Mouse (Mus musculus) cerebellum, adult (tissue): ENCODE data around the gene Pola2.

Experiments used
- ATAC-seq: cut with Nextera tagmentation; 2 replicates; pipeline ENCODE4 v1.9.2; 2017; ENCODE audit warnings: mild to moderate bottlenecking, moderate library complexity, mixed read lengths; ENCODE audit not compliant: insufficient number of reproducible peaks, low FRiP score, low TSS enrichment

The Pola2 gene

GRCm38 (mm10) chr19:5939715-5940114, 24.3 kb downstream of the Pola2 start:
- ATAC-seq = no peak; the same call in 1 of the 2 replicates

GRCm38 (mm10) chr19:5938516-5938915, 25.5 kb downstream of the Pola2 start:
- no peak for ATAC-seq

- no peak for ATAC-seq
These were observed 26.1 kb downstream of the Pola2 start for GRCm38 (mm10) chr19:5937836-5938406.

GRCm38 (mm10) chr19:5937095-5937835, 26.7 kb downstream of the Pola2 start:
- ATAC-seq = no peak

- no peak for ATAC-seq
These were observed 28.3 kb downstream of the Pola2 start for GRCm38 (mm10) chr19:5935691-5936090.

GRCm38 (mm10) chr19:5935266-5935665, 28.7 kb downstream of the Pola2 start:
- no peak for ATAC-seq

GRCm38 (mm10) chr19:5929634-5930596, 34.1 kb downstream of the Pola2 start:
- ATAC-seq = no peak

- no peak for ATAC-seq
These were observed 35.5 kb downstream of the Pola2 start for GRCm38 (mm10) chr19:5928546-5928945.

- ATAC-seq = no peak
These were observed 35.9 kb downstream of the Pola2 start for GRCm38 (mm10) chr19:5928104-5928503.

GRCm38 (mm10) chr19:5927532-5927931, 36.5 kb downstream of the Pola2 start:
- no peak for ATAC-seq

GRCm38 (mm10) chr19:5927026-5927425, 37.0 kb downstream of the Pola2 start:
- ATAC-seq = no peak

GRCm38 (mm10) chr19:5925311-5925855, 38.6 kb downstream of the Pola2 start:
- no peak for ATAC-seq

- ATAC-seq = peak; percentile 85; the same call in 1 of the 2 replicates
These were observed 39.3 kb downstream of the Pola2 start, which contains the start of gene Cdc42ep2 for GRCm38 (mm10) chr19:5924713-5925093. Cdc42ep2 (minus strand) TSS chr19:5924816.

GRCm38 (mm10) chr19:5923990-5924712, 39.9 kb downstream of the Pola2 start:
- peak; percentile 72; the same call in 1 of the 2 replicates for ATAC-seq

GRCm38 (mm10) chr19:5922963-5923362, 41.0 kb downstream of the Pola2 start:
- no peak for ATAC-seq

GRCm38 (mm10) chr19:5922119-5922942, 41.7 kb downstream of the Pola2 start:
- no peak for ATAC-seq

GRCm38 (mm10) chr19:5921715-5922114, 42.3 kb downstream of the Pola2 start:
- ATAC-seq = no peak

GRCm38 (mm10) chr19:5913007-5913719, 50.8 kb downstream of the Pola2 start, which contains the start of gene Dpf2:
Dpf2 (minus strand) TSS chr19:5913010.
- ATAC-seq = no peak
